In the genomic region with DNA sequence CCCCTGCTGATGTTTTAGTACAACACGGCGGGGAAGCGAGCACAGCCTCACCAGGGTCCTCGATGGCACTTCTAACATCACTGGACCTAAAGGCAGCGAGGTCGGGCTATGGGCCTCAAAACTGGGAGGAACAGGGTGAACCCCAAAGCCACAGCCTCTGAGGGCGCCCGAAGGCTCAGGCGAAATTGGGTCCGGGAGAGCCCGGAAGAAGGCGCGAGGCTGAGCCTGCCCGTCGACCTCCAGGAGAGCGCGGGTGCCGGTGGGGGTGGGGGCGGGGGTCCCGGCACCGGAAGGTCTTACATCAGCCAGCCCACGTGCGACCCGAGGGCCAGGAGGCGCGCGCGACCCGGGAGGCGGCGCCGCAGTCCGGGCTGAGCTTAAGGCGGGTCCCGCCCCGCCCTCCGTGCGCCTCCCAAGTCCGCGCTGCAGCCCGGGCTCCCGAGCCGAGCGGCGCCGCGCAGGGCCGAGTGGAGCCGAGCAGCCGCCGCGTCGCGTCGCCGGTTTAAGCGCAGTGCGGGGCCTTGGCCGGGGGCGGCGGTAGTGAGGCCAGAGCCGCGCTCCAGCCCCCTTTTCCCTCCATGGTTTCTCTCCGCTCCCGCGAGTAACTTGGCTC, we compare ENCODE assay signal across 8 mouse cellular contexts. TPM values are rescaled to one million over a fixed set of nuclear protein-coding genes. Genes with fewer than 3 reads are reported as not detected.
DNase-seq lines count a peak whose midpoint lies in the region; ATAC-seq and TF ChIP-seq lines count a peak whose summit lies in the region.

A gene (plus strand): TSS at position 384 of the 613 bp plus-strand sequence.

- intact Hi-C loops in left cerebral cortex, adult 2 months (cut with DNase I) = loop anchor here (1.0 to 2.0 kb wide), 2 partner anchors 61 to 254 kb away; a partner anchor contains a TSS

- peak within 1 kb of the TSS; percentile 96 for H3K27ac ChIP-seq in hindbrain, postnatal 0 days
- peak within 1 kb of the TSS; percentile 95 for H3K27ac ChIP-seq in left cerebral cortex, adult 2 months

- H3K4me2 ChIP-seq in hindbrain, postnatal 0 days (ENCODE audit: low read depth, low read length) = peak within 1 kb of the TSS; percentile 70

- no peaks in the 10 kb centered on the region for H3K27me3 ChIP-seq in hindbrain, postnatal 0 days (ENCODE audit: insufficient read depth, low read length)

- 2% methylated on average over 61 of the region's 66 CpGs for WGBS in hindbrain, postnatal 0 days

- no peaks in the 10 kb centered on the region for H3K36me3 ChIP-seq in hindbrain, postnatal 0 days (ENCODE audit: insufficient read depth, low read length)

- peak; percentile 57 for TF ChIP-seq CTCF in hindbrain, postnatal 0 days (IDR thresholded peaks at IDR 0.05; ENCODE audit: low read depth)
- peak; percentile 75 for TF ChIP-seq CTCF in left cerebral cortex, adult 2 months (IDR thresholded peaks at IDR 0.05)

- ATAC-seq in hindbrain, postnatal 0 days = peak; percentile 95
- ATAC-seq in megakaryocyte, adult 5-6 weeks (ENCODE audit: poor library complexity, severe bottlenecking) = peak; percentile 78

- H3K4me1 ChIP-seq in hindbrain, postnatal 0 days (ENCODE audit: insufficient read depth, low read length) = peaks cover 14% of the 10 kb centered on the region

- DNase-seq in T-cell, adult 2 months (ENCODE audit: low spot score) = peak; percentile 91
- peak; percentile 91 to 93 for DNase-seq in cerebellum, postnatal 36 days
- DNase-seq in gastrocnemius, adult 18-20 months (ENCODE audit: low spot score) = peak; percentile 91
- DNase-seq in hindbrain, postnatal 0 days (ENCODE audit: low spot score) = peak; percentile 95
- peak; percentile 93 to 94 for DNase-seq in left cerebral cortex, adult 2 months (ENCODE audit: extremely low spot score in 1 of 2, low spot score in 2 of 2)
- DNase-seq in right cerebral cortex, adult 2 months (ENCODE audit: low spot score in 2 of 2) = peak; percentile 89 to 90
- peak; percentile 92 for DNase-seq in urinary bladder, postnatal 14 days (ENCODE audit: low spot score)

- peak within 1 kb of the TSS; percentile 93 for H3K9ac ChIP-seq in hindbrain, postnatal 0 days (replicated peaks; ENCODE audit: low read length)

- peak within 1 kb of the TSS; percentile 88 for H3K4me3 ChIP-seq in hindbrain, postnatal 0 days (ENCODE audit: low read length)
- H3K4me3 ChIP-seq in left cerebral cortex, adult 2 months = peak within 1 kb of the TSS; percentile 64

- no peaks in the 10 kb centered on the region for H3K9me3 ChIP-seq in hindbrain, postnatal 0 days (ENCODE audit: low read length)

RNA-seq across cellular contexts. Expression of the gene that starts here (rescaled TPM):
- 10 to 100 TPM; 63.2 to 66.2 TPM for total RNA-seq in gastrocnemius, adult 18-20 months (2021)
- total RNA-seq in hindbrain, postnatal 0 days (2014; rRNA removed) = 0.40 and 2.3 TPM in 2 replicates
- polyA plus RNA-seq in hindbrain, postnatal 0 days (2015; fragmentation: Nextera tagmentation; extraction: Ambion mirVana) = 68.7 and 78.9 TPM in 2 replicates
- 10 to 100 TPM; 44.9 to 46.4 TPM for total RNA-seq in left cerebral cortex, adult 2 months (2021)
- 496 and 542 TPM in 2 replicates for total RNA-seq in megakaryocyte, adult 5-6 weeks (2015)
- 105 and 108 TPM in 2 replicates for total RNA-seq in megakaryocyte, adult 5-6 weeks (2017)

Comparison
In these comparisons a context has a peak if more than half of its experiments do, and no peak if none do; other contexts are left out.
1. Peak in every context shown above with its lines: DNase-seq, ATAC-seq, H3K4me3 ChIP-seq and H3K27ac ChIP-seq.
2. RNA of the gene that starts here (total RNA-seq): 105 to 542 TPM in megakaryocyte, adult 5-6 weeks, 63.2 to 66.2 TPM in gastrocnemius, adult 18-20 months and 44.9 to 46.4 TPM in left cerebral cortex, adult 2 months; 0.40 to 2.3 TPM in hindbrain, postnatal 0 days; every median in the first group is over 10 times any median in the second.